Mouse (Mus musculus) ovary, adult 18-20 months (tissue): ENCODE results near the gene Rapgef1.
A peak's percentile ranks its signal among the peaks of the same experiment; 100 is the strongest.

ENCODE experiments used
- DNase-seq: peaks from one replicate; pipeline ENCODE4 v3.0.0; 2022; ENCODE audit warnings: low spot score, mixed read lengths

Gene Rapgef1

GRCm38 (mm10) chr2:29619484-29620300 is at the start of gene Rapgef1:
Rapgef1 (plus strand) TSS chr2:29619720.
- peak; percentile 44 for DNase-seq

GRCm38 (mm10) chr2:29571921-29572700 is 47.4 kb upstream of the Rapgef1 start:
- no peak for DNase-seq

DNA sequence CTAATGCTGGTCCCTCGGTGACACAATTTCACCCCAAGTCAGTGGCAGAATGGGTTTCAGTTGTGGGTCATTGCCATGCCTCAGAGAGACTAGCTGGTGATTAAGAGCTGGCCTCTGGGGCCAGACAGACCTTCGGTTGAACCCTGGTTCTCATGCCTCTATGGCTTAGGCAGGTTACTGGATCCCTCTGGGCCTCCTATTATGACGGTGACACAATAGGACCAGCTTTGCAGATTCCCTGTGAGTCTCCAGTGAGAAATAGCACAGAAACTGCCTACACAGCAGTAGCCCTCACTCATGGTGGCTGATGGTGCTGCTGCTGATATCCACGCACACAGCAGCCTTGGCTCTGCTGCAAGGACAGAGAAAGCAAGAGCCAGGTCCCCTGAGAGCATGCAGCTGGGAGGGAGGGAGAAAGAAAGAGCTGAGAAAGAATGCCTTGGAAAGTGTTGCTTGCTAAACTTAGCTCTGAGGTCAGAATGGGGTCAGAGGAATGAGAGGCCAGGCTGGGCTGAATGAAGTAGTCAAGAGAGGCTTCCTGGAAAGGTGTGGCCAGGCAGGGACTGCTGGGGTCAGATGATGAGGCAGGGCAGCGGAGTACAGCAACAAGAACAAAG is 46.6 kb upstream of the Rapgef1 start:
- DNase-seq: no peak

DNA sequence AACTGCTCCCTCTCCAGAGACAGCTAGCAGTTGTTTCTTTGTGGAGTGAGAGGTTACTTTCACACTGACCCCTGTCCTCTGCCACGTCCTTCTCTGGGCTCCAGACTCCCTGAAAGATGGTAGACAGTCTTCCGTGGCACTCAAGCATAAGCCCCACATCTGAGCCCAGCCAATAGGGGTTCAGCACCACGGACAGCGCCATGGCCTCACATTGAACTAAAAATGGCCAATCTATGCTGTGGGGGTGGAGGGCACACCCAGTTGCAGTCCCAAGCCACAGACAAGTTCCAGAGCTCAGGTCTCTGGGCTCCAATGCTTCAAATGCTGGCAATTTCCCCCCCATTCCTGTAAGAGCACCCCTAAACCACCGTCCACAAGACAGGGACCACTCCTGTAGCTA is 45.9 kb upstream of the Rapgef1 start:
- DNase-seq: no peak

DNA sequence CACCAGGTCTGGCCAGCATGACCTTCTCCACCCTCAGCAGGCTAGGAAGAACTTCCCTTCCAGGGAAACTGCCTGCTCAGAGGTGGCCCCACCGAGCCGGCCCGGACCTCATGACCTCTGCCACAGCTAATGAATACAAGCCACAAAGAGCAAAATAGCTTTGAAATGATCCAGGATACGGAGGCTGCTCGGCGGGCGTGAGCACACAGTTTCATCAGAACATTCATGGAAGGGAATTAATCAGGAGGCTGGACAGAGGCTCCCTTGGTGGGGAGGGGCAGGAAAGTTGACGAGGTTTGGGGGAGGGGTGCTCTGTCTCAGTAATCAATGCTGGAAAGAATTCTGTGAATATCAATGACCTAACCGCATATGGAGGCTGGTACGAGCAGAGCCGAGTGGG is 45.3 kb upstream of the Rapgef1 start:
- no peak for DNase-seq

GRCm38 (mm10) chr2:29582415-29582814 is 37.1 kb upstream of the Rapgef1 start:
- peak; percentile 29 for DNase-seq

DNA sequence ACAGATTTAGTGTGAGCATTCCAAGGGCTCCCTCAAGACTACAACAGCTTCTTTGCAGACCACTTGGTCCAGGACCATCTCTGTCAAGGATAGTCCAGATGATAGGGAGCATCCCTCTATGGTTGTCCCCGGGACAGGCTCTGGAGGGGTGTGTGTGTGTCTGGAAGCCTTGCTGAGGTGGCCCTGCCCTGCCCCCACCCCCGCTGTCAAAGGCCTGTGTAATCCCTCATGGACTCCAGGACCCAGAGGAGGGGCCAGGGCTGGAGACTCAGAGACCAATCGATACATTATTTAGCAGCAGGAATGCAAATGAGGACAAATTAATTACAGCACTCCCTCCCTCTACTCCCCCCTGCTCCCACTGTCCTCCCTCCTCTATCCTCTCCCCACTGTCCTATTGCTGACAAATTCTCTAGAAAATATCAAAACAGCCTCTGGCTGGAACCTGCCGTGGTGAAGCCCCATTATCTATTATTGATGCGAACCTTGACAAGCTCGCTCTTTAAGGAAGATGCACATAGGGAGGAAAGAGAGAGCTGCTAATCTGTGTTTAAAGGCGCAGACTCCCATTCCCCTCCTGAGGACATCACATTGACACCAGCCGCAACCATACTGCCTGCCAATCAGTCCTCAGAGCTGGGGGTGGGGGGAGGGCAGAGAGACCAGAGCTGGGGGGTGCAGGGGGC is 33.4 kb upstream of the Rapgef1 start:
- no peak for DNase-seq

- DNase-seq: no peak
Observed at GRCm38 (mm10) chr2:29588006-29588405, 31.5 kb upstream of the Rapgef1 start.

- DNase-seq: no peak
Observed at GRCm38 (mm10) chr2:29589266-29589665, 30.3 kb upstream of the Rapgef1 start.

- DNase-seq: no peak
Observed at GRCm38 (mm10) chr2:29591626-29592025, 27.9 kb upstream of the Rapgef1 start.

- DNase-seq: no peak
Observed at GRCm38 (mm10) chr2:29592537-29592936, 27.0 kb upstream of the Rapgef1 start.

DNA sequence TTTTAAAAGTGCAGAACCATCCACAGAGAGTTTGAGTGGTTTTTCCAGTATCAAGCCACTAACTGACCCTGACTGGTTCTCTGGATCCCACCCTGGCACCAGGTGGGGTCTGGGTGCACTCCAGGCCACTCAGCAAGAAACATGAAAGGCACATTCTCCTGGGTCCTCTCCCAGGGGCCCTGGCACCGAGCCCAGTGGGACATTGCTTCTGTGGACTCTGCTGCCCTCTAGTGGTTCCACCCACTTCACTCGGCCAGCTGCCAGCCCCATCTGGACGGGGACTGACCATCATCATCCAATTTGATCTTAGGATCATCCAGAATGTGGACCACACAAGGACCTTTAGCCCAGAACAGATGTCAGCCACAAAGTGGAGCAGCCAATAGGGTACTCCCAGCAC is 15.6 kb upstream of the Rapgef1 start:
- DNase-seq: peak; percentile 20

- no peak for DNase-seq
Observed at GRCm38 (mm10) chr2:29605591-29605990, 13.9 kb upstream of the Rapgef1 start.

DNA sequence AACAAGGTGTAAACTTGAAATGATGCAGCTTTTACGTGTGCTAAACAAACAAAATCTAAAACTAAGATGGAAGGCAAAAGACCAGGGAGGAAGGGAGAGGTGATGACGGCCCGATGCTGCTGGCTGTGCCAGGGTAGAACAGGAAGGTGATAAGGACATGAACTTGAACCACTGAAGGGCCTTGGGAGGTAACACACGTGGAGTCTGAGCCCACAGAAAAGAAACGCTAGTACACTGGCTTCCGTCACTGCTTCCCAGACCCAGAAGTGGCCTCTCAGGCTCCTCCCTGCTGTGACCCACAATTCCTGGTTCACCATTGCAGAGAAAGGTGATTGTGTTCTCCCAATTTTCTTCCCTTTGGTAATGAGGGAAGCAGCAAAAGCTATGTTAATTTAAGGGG is 13.1 kb upstream of the Rapgef1 start:
- no peak for DNase-seq

- no peak for DNase-seq
Observed at GRCm38 (mm10) chr2:29617341-29617740, 2.2 kb upstream of the Rapgef1 start.

DNA sequence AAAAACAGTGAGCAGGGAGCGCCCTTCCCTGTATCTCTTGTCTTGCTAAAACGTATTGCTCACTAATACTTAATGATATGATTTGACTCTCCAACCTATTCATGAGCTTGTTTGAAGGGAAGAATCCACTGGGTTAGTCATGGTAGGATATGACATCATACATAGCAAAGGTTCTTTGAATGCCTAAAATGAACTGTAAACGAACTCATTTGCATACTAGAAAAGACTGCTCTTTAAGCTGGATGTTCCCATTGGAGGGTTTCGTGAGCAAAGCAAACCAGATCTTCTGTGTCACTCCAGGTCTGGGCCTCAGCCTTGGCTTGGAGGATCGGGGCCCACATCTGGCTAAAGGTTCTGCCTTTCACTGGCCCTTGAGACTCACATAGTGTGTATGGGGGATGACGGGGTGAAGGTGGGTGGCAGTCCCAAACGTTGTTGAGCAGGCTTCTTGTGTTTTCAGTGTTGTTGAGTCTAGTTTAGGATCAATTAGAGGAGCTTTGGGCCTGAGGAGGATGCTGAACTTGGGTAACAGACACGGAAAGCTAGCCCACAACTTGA is 515 bp upstream of the Rapgef1 start:
- DNase-seq: no peak

GRCm38 (mm10) chr2:29620301-29620827 is 844 bp downstream of the Rapgef1 start:
- no peak for DNase-seq

- DNase-seq: no peak
Observed at GRCm38 (mm10) chr2:29621163-29621562, 1.6 kb downstream of the Rapgef1 start.

GRCm38 (mm10) chr2:29621636-29622035 is 2.1 kb downstream of the Rapgef1 start:
- no peak for DNase-seq

DNA sequence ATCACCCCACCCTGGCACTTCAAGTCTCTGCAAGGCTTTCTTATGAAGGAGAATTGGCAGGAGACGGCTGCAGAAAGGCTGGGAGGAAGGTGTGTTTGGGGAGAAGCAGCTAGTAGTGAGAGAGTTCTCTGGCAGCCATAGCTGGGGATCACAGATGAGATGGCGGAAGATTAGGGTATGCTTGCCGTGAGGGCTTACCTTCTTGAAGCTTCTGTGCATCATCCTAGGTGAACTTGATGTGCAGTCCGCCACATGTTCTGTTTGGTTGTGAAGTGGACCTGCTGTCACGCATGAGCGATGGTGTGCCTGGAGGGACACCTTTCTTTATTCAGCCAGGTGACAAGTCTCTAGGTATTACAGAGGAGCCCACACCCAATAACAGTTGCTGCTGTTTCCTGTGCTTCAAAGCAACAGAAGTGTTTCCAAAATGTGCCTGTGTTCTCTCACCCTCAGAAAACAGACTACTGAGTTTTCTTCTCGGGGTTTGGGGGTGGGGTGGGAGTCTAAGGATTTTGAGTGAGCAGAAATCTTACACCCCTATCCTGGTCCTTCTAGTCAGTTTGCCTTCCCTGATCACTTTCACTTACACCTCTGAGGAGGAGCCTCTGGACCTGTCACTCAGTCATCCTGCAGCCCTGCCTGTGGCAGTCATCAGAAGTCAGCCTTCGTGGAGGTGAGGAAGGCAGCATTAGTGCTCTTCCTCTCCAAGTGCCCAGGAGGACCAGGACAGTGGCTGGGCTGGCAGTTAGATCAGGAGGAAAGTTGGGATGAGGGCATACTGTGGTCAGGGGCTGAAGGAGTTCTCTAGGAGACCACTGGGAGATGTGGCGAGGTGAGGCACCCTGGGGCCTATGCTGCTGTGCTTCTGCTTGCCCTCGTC is 2.8 kb downstream of the Rapgef1 start:
- DNase-seq: no peak
